Mouse (Mus musculus): ENCODE results near the gene Fam219b. TPM values are rescaled to one million over a fixed set of nuclear protein-coding genes. Genes with fewer than 3 reads are reported as not detected.

Gene Fam219b
- polyA plus RNA-seq, 1 experiment from 2014 or later: 19.6 TPM

DNA sequence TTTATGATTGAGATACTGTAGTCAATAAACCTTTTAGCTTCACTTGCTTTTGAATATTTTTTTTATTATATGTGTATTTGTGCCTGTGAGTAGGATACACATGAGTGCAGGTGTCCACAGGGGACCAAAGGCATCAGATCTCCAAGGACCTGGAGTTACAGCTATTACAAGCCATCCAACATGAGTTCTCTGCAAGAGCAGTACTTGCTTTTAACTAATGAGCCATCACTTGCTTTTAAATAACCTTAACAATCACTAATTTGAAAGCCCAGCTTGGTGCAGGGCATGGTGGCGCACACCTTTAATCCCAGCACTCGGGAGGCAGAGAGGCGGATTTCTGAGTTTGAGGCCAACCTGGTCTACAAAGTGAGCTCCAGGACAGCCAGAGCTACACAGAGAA, 17.4 kb downstream of the Fam219b start:
- Histone ChIP-seq H3K4me3 (no peak overlapping the region), H3K9me3 (no peaks in the 10 kb centered on the region), H3K4me2 (replicated peaks) (no peak overlapping the region), H3K27ac (no peak overlapping the region), H3K27me3 (replicated peaks) (no peaks in the 10 kb centered on the region), H3K4me1 (peaks cover 6% of the 10 kb centered on the region), H3K9ac (no peak overlapping the region), H3K36me3 (peaks cover 10% of the 10 kb centered on the region)
- no peak for ATAC-seq (ENCODE audit: low FRiP score, low read depth)
- WGBS: 37% methylated on average over 3 of the region's 3 CpGs

DNA sequence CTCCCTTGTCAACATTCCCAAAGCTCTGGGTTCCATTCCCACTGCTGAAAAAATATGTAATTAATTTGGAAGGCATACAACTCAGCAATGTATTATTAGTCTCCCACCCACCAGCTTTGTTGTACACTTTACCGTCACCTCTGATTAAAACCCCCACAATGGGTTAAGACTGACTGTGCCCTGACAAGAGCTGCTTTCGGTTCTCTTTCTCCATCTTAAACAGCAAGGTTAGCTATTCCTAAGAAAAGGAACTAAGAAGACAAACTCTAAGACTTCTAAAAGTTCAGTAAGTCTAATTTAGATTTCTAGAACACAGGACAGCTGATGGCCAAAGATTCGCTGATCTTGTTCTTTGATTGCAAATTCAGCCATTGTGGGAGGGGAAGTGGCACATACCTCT, 19.9 kb downstream of the Fam219b start:
- Histone ChIP-seq H3K4me1 (peaks cover 11% of the 10 kb centered on the region), H3K27me3 (replicated peaks) (no peaks in the 10 kb centered on the region), H3K27ac (no peak overlapping the region), H3K9ac (no peak overlapping the region), H3K36me3 (no peaks in the 10 kb centered on the region), H3K9me3 (no peaks in the 10 kb centered on the region), H3K4me3 (no peak overlapping the region), H3K4me2 (replicated peaks) (no peak overlapping the region)
- ATAC-seq (ENCODE audit: low FRiP score, low read depth): no peak
- 83% methylated on average over 3 of the region's 3 CpGs for WGBS

DNA sequence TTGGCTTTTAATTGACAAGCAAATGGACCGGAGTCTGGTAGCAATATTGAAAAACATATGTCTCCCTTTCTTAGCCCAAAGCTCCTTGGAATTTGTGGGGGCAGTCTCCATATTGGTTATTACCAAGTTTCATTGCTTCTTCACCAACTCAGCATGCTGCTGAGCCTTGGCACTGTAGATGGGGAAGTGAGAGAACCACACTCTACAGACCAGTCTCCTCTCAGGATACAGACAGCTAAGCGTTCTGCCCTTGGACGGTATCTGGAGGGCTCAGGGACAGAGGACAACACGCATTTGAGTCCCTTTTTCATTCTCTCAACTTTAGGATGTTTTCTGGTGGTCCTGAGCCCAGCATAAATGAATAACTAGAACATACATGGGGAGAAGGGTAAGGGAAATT, 21.3 kb downstream of the Fam219b start:
- Histone ChIP-seq H3K9ac (no peak overlapping the region), H3K4me1 (peaks cover 19% of the 10 kb centered on the region), H3K4me2 (replicated peaks) (no peak overlapping the region), H3K4me3 (no peak overlapping the region), H3K27ac (no peak overlapping the region), H3K27me3 (replicated peaks) (no peaks in the 10 kb centered on the region), H3K36me3 (no peaks in the 10 kb centered on the region), H3K9me3 (no peaks in the 10 kb centered on the region)
- 89% methylated on average over 4 of the region's 4 CpGs for WGBS
- no peak for ATAC-seq (ENCODE audit: low FRiP score, low read depth)

DNA sequence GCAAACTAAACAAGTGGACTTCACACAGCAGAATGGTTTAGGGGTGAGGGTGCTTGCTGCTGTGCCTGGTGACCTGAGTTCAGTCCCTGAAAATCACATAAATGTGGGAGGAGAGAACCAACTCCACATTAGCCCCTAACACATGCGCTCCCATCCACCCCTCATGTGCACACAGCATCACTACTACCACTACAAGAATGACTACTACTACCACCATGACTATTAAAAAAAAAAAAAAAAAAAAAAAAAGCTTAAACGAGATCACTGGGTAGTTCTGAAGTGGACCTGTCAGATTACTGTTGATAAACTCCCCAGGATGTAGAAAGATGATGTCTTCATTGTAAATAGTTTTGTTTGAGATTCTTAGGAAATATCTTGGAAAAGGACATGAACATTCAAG, 22.2 kb downstream of the Fam219b start:
- Histone ChIP-seq H3K9me3 (no peaks in the 10 kb centered on the region), H3K9ac (no peak overlapping the region), H3K27me3 (replicated peaks) (no peaks in the 10 kb centered on the region), H3K4me2 (replicated peaks) (no peak overlapping the region), H3K4me1 (peaks cover 19% of the 10 kb centered on the region), H3K36me3 (no peaks in the 10 kb centered on the region), H3K4me3 (no peak overlapping the region), H3K27ac (no peak overlapping the region)
- no peak for ATAC-seq (ENCODE audit: low FRiP score, low read depth)
- WGBS: 75% methylated on average over 2 of the region's 2 CpGs

DNA sequence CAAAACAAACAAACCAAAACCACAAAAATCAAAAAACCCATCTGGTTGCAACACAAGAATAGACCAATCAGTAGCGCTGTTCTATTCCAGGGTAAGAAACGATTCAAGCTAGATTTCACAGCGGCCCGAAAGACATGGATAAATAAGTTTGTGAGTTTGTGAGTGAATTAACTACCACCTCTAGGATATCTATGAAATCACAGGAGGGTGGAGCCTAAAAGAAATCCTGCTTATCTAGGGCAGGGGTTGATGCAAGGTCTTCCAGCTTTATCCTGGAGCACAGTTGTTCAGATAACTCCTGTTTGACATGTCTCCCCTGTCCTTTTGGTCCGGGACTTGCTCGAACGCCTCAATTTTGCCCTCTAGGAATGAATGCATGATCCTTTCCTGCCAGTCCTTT, 22.9 kb downstream of the Fam219b start:
- ATAC-seq (ENCODE audit: low FRiP score, low read depth): peak; percentile 43
- Histone ChIP-seq H3K36me3 (no peaks in the 10 kb centered on the region), H3K4me3 (peak overlapping the region; percentile 69), H3K9ac (peak overlapping the region; percentile 59), H3K4me1 (peaks cover 19% of the 10 kb centered on the region), H3K4me2 (replicated peaks) (peak overlapping the region; percentile 83), H3K27ac (peak overlapping the region; percentile 5; the same call in 1 of the 2 replicates), H3K27me3 (replicated peaks) (no peaks in the 10 kb centered on the region), H3K9me3 (no peaks in the 10 kb centered on the region)
- 31% methylated on average over 7 of the region's 7 CpGs for WGBS

DNA sequence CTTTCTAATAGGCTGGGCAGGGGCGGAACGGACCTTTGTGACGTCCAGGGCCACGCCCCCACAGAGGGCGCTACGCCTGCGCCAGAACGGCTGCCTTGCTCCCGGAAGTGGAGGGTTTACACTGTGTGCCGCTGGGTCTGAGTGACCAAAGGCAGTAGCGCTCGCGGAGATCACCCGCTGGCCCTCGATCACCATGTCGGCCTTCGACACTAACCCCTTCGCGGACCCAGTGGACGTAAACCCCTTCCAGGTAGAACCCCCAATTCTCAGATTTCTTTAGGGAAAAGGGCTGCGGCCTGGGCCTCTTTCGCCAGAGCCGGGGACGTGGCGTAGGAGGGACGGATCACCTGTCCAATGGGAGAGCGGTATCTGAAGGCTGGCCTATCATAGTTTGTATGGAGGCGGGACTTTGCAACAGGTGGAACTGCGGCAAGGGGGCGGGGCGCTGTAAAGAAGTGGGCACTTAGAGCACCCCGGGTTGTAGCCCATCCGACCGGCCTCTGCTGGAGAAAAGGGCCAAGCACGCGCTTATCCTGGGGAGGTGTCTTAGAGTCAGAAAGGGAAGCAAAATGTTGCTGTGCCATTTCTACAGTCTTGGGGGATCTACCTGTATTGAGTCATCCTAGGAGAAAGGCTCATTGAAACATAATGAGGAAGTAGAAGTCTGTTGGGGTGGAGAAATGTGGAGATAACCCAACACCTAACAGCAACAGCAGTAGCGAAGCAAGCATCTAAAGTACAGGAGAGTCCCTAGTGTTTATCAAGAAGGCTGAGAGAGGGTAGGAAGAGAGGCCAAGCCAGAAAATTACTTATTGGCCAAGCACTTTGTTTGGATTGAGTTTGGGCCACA, 23.8 kb downstream of the Fam219b start, which contains the start of gene Scamp2:
Gene Scamp2 (plus strand): TSS at position 83 of the 850 bp plus-strand sequence.
- WGBS: under 1% methylated on average over 37 of the region's 37 CpGs
- H3K27me3 ChIP-seq (replicated peaks): no peaks in the 10 kb centered on the region
- ATAC-seq (ENCODE audit: low FRiP score, low read depth): peak; percentile 99

DNA sequence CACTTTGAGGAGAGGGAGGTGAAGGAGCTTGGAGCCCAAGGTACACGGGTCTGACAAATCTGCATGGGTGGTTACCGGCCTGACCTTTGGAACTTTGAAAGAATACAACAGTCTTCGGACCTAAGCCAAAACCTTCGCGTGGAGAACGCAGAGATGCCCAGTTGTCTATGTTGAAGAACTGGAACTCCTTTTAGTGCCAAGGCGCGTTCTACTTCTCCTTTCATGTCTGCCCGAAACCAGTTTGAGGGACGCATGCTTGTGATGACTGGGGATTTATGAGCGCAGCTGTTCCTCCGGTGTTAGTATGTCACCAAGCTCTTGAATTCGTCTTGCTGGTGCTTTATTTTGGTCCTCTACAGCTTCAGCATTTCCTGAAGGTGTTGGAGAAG, 24.4 kb downstream of the Fam219b start:
- H3K4me2 ChIP-seq (replicated peaks): peak overlapping the region; percentile 83
- peak overlapping the region; percentile 69 for H3K4me3 ChIP-seq
- no peak for ATAC-seq (ENCODE audit: low FRiP score, low read depth)
- peaks cover 19% of the 10 kb centered on the region for H3K4me1 ChIP-seq
- no peaks in the 10 kb centered on the region for H3K27me3 ChIP-seq (replicated peaks)
- no peak overlapping the region for H3K27ac ChIP-seq
- WGBS: 80% methylated on average over 13 of the region's 13 CpGs
- no peak overlapping the region for H3K9ac ChIP-seq
- no peaks in the 10 kb centered on the region for H3K36me3 ChIP-seq
- H3K9me3 ChIP-seq: no peaks in the 10 kb centered on the region

More for the DNA sequence above, 23.8 kb downstream of the Fam219b start, which contains the start of gene Scamp2:
- Histone ChIP-seq H3K4me3 (peak within 1 kb of the TSS; percentile 69), H3K4me2 (replicated peaks) (peak within 1 kb of the TSS; percentile 83), H3K27ac (peak within 1 kb of the TSS; percentile 5; the same call in 1 of the 2 replicates), H3K4me1 (peaks cover 19% of the 10 kb centered on the region), H3K36me3 (no peaks in the 10 kb centered on the region), H3K9ac (peak within 1 kb of the TSS; percentile 59), H3K9me3 (no peaks in the 10 kb centered on the region)

DNA sequence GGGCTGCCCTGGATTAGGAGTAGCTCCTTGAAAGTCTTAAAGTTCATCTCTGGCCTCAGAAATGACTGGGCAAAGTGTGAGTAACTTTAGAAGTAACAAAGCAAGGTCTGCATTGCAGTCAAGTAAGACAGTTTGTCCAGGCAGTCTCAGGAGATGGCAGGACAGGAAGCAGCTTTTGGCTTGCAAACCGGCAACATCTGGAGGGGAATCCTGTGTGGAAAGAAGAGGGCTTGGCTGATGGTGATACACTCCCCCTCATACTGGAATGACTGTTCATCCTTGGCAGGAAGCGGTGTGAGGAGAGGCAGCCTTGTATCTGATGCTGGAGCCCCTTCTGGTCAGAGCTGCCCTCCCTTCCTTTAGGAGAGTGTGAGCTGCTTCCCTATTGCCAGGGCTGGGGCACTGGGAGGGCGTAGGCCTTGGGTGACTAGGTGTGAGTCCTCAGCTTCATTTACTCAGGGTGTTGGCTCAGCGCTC, 25.6 kb downstream of the Fam219b start:
- H3K27ac ChIP-seq: no peak overlapping the region
- 0 out of 2 replicates have a peak overlapping the region, but pooled peaks have one; percentile 12 for H3K4me2 ChIP-seq (replicated peaks)
- ATAC-seq (ENCODE audit: low FRiP score, low read depth): no peak
- H3K4me1 ChIP-seq: peaks cover 19% of the 10 kb centered on the region
- H3K9me3 ChIP-seq: no peaks in the 10 kb centered on the region
- H3K4me3 ChIP-seq: no peak overlapping the region
- 82% methylated on average over 4 of the region's 4 CpGs for WGBS
- no peak overlapping the region for H3K9ac ChIP-seq
- no peaks in the 10 kb centered on the region for H3K27me3 ChIP-seq (replicated peaks)
- peaks cover under 1% of the 10 kb centered on the region for H3K36me3 ChIP-seq

DNA sequence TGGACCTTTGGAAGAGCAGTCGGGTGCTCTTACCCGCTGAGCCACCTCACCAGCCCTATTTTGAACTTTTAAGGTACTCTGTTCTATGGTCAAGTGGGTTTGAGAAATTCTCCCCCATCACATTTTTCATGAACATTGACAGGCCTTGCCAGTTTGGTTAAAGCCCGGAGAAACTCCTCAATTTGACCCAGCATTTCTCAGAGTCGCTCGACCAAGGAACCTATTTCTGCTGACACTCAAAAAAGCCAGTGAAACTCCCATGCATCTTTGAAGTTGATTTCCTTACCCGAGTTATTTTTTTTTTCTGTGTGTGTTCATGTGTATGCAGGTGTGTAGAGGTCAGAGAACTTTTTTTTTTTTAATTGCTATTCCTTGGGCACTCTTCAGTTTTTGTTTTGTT, 27.3 kb downstream of the Fam219b start:
- Histone ChIP-seq H3K27ac (no peak overlapping the region), H3K4me1 (peaks cover 19% of the 10 kb centered on the region), H3K4me2 (replicated peaks) (no peak overlapping the region), H3K9me3 (no peaks in the 10 kb centered on the region), H3K27me3 (replicated peaks) (no peaks in the 10 kb centered on the region), H3K4me3 (no peak overlapping the region), H3K9ac (no peak overlapping the region), H3K36me3 (peaks cover 17% of the 10 kb centered on the region)
- no peak for ATAC-seq (ENCODE audit: low FRiP score, low read depth)
- WGBS: 91% methylated on average over 6 of the region's 6 CpGs

DNA sequence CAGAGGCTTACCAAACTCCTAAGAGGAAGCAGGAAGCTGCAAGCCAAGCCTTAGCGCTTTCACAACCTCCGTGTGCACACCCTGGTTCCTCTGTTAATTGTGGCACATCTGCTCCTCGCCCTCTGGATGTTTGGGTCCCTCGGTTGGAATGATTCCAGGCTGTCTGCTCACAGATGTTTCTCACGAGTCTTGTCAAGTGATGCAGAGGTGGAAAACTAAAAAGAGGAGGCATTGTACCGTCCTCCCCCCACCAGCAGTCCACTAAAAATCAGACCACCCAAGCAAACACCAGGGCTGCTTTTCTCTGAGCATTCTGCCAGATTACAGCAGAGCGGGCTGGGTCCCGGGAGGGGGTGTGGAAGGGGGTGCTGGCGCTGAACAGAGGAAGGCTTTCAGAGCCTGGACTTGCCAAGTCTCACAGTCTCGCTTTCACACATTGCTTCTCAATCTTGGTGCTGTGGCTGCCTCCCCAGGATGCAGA, 28.5 kb downstream of the Fam219b start:
- H3K36me3 ChIP-seq: peaks cover 21% of the 10 kb centered on the region
- H3K9me3 ChIP-seq: no peaks in the 10 kb centered on the region
- no peak overlapping the region for H3K4me3 ChIP-seq
- ATAC-seq (ENCODE audit: low FRiP score, low read depth): no peak
- H3K4me1 ChIP-seq: peaks cover 19% of the 10 kb centered on the region
- H3K4me2 ChIP-seq (replicated peaks): peak overlapping the region; percentile 16; the same call in 1 of the 2 replicates
- WGBS: 61% methylated on average over 10 of the region's 10 CpGs
- 0 out of 2 replicates have a peak overlapping the region, but pooled peaks have one; percentile 13 for H3K9ac ChIP-seq
- no peaks in the 10 kb centered on the region for H3K27me3 ChIP-seq (replicated peaks)
- no peak overlapping the region for H3K27ac ChIP-seq

DNA sequence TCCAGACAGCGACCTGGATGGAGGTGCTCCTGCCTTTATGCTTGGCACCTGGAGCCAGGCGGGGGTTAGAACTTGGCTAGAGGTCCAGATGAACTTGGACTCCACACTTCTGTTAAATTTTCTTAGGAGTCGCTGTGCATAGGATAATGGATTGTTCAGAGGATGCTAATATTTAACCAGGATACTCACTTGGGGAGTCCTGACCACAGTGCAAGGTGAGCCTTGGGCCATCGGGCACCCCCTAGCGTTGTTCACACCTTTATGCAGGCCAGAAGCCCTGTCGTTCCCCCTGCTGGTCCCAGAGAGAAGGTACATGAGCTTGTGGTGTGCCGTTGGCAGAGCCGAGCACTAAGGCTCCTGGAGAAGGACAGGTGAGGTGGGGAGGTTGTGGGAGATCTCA, 29.5 kb downstream of the Fam219b start:
- H3K4me3 ChIP-seq: no peak overlapping the region
- peaks cover 12% of the 10 kb centered on the region for H3K4me1 ChIP-seq
- WGBS: 61% methylated on average over 8 of the region's 8 CpGs
- no peaks in the 10 kb centered on the region for H3K9me3 ChIP-seq
- peaks cover 28% of the 10 kb centered on the region for H3K36me3 ChIP-seq
- H3K27me3 ChIP-seq (replicated peaks): no peaks in the 10 kb centered on the region
- H3K9ac ChIP-seq: no peak overlapping the region
- no peak overlapping the region for H3K27ac ChIP-seq
- ATAC-seq (ENCODE audit: low FRiP score, low read depth): no peak
- H3K4me2 ChIP-seq (replicated peaks): no peak overlapping the region

DNA sequence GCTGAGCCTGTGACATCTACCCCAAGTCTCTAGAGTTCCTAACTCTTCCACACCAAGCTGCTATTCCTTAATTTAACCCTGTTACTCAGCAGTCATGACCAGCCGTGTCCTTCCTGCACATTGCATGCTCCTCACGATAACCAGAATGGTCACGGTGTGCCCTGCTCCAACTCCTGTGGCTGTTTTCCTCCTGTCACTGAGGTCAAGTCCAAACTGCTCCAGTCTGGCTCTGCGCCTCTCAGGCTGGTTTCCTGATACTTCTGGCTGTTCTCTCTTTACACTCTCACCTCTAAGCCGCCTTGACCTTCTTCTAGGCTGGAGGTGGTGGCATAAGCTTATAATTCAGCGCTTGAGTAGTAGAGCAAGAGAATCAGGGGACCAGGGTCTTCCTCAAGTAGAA, 31.2 kb downstream of the Fam219b start:
- Histone ChIP-seq H3K36me3 (peaks cover 35% of the 10 kb centered on the region), H3K4me1 (no peaks in the 10 kb centered on the region)
- 97% methylated on average over 6 of the region's 6 CpGs for WGBS

More for the DNA sequence above, 31.2 kb downstream of the Fam219b start:
- Histone ChIP-seq H3K27ac (no peak overlapping the region), H3K9me3 (no peaks in the 10 kb centered on the region), H3K9ac (no peak overlapping the region), H3K4me2 (replicated peaks) (no peak overlapping the region), H3K27me3 (replicated peaks) (no peaks in the 10 kb centered on the region), H3K4me3 (no peak overlapping the region)
- no peak for ATAC-seq (ENCODE audit: low FRiP score, low read depth)

Measured in neural tube, embryonic 12.5 days (tissue).